8 mouse cellular contexts compared by ENCODE assay signal in the genomic region with DNA sequence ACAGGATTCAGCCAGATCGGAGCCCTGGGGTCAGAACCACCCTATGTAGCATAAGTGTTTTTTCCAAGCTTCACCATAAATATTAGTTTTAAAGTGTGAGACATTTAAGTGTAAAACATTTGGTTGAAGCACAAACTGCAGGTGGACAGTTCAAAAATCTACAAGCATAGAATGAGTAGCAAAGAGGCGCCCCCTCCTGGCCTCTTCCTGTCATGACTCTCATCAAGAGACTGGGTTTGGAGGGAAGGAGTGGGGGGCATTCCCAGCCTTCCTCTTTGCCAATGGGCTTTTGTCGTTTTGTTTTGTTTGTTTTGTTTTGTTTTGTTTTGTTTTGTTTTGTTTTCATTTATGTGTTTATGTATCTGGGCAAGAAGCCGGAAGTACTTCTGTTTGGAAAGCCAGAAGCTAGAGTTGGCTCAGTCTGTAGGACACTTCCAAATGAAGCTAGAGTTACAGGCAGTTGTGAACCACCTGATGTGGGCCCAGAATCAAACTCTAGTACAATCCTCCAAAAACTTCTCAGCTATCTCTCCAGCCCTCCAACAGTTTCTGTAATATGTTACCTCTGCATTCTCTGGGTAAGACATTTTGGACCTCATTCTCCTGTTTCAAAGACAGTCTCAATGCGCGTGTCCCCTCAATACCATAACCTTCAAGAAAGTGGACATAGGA. TPM values are rescaled to one million over a fixed set of nuclear protein-coding genes. Genes with fewer than 3 reads are reported as not detected.
DNase-seq lines count a peak whose midpoint lies in the region; ATAC-seq and TF ChIP-seq lines count a peak whose summit lies in the region.

No protein-coding gene starts in this region.

- intact Hi-C loops in left cerebral cortex, postnatal 4 days (cut with DNase I) = loop anchor here (5.0 kb wide), 1 partner anchor 167 kb away; no protein-coding TSS in a partner anchor

- no peaks in the 10 kb centered on the region for H3K9me3 ChIP-seq in kidney, embryonic 16.5 days (ENCODE audit: low read length)
- H3K9me3 ChIP-seq in heart, embryonic 13.5 days = no peaks in the 10 kb centered on the region
- H3K9me3 ChIP-seq in neural tube, embryonic 11.5 days (ENCODE audit: control insufficient read depth, low read length) = no peaks in the 10 kb centered on the region

- no peak overlapping the region for H3K27ac ChIP-seq in kidney, adult 2 months (ENCODE audit: insufficient read depth, low read depth, low read length)
- no peak overlapping the region for H3K27ac ChIP-seq in kidney, embryonic 16.5 days (ENCODE audit: low read length)
- peak overlapping the region; percentile 70; the same call in 1 of the 2 replicates for H3K27ac ChIP-seq in heart, embryonic 13.5 days (replicated peaks)
- no peak overlapping the region for H3K27ac ChIP-seq in neural tube, embryonic 11.5 days (ENCODE audit: low read depth, low read length)

- no peak overlapping the region for H3K4me2 ChIP-seq in kidney, embryonic 16.5 days (replicated peaks; ENCODE audit: low read depth, low read length)
- H3K4me2 ChIP-seq in heart, embryonic 13.5 days = no peak overlapping the region
- no peak overlapping the region for H3K4me2 ChIP-seq in neural tube, embryonic 11.5 days (ENCODE audit: low read depth)

- no peaks in the 10 kb centered on the region for H3K27me3 ChIP-seq in kidney, adult 2 months (replicated peaks; ENCODE audit: control insufficient read depth, insufficient read depth, low read length)
- no peaks in the 10 kb centered on the region for H3K27me3 ChIP-seq in kidney, embryonic 16.5 days (ENCODE audit: insufficient read depth, low read length)
- no peaks in the 10 kb centered on the region for H3K27me3 ChIP-seq in heart, embryonic 13.5 days (replicated peaks)
- no peaks in the 10 kb centered on the region for H3K27me3 ChIP-seq in neural tube, embryonic 11.5 days (ENCODE audit: control insufficient read depth, insufficient read depth, low read length)

- no peak overlapping the region for H3K4me3 ChIP-seq in kidney, adult 2 months (ENCODE audit: insufficient read depth, low read depth, low read length)
- no peak overlapping the region for H3K4me3 ChIP-seq in kidney, embryonic 16.5 days (ENCODE audit: low read length)
- no peak overlapping the region for H3K4me3 ChIP-seq in heart, embryonic 13.5 days
- H3K4me3 ChIP-seq in neural tube, embryonic 11.5 days (ENCODE audit: low read depth, low read length) = no peak overlapping the region

- peaks cover 6% of the 10 kb centered on the region; the same call in 1 of the 2 replicates for H3K4me1 ChIP-seq in kidney, adult 2 months (ENCODE audit: control insufficient read depth, insufficient read depth, low read length)
- peaks cover 4% of the 10 kb centered on the region for H3K4me1 ChIP-seq in kidney, embryonic 16.5 days (ENCODE audit: insufficient read depth, low read length)
- peaks cover 24% of the 10 kb centered on the region for H3K4me1 ChIP-seq in heart, embryonic 13.5 days
- no peaks in the 10 kb centered on the region for H3K4me1 ChIP-seq in neural tube, embryonic 11.5 days (ENCODE audit: control insufficient read depth, insufficient read depth, low read length)

- peak; percentile 70 for DNase-seq in kidney, adult 2 months
- DNase-seq in MEL-GATA-1-ER (ENCODE audit: extremely low read depth, low read depth) = peak; percentile 68
- peak; percentile 54 for DNase-seq in cerebellum, adult 9-10 months
- DNase-seq in left cerebral cortex, postnatal 4 days = peak; percentile 77
- DNase-seq in neural tube, embryonic 11.5 days (ENCODE audit: low spot score) = peak; percentile 66
- DNase-seq in thymus, postnatal 36 days = peak; percentile 60 to 65

- no peaks in the 10 kb centered on the region for H3K36me3 ChIP-seq in kidney, adult 2 months (ENCODE audit: control insufficient read depth, insufficient read depth, low read length)
- peaks cover 4% of the 10 kb centered on the region; the same call in 1 of the 2 replicates for H3K36me3 ChIP-seq in kidney, embryonic 16.5 days (ENCODE audit: insufficient read depth, low read length)
- peaks cover 51% of the 10 kb centered on the region for H3K36me3 ChIP-seq in heart, embryonic 13.5 days
- no peaks in the 10 kb centered on the region for H3K36me3 ChIP-seq in neural tube, embryonic 11.5 days (ENCODE audit: control insufficient read depth, insufficient read depth, low read length)

- H3K9ac ChIP-seq in kidney, embryonic 16.5 days (replicated peaks; ENCODE audit: low read length) = no peak overlapping the region
- H3K9ac ChIP-seq in heart, embryonic 13.5 days = no peak overlapping the region
- H3K9ac ChIP-seq in neural tube, embryonic 11.5 days (ENCODE audit: low read length) = no peak overlapping the region

- TF ChIP-seq CTCF in kidney, adult 2 months (conservative IDR thresholded peaks at IDR 0.05; ENCODE audit: insufficient read depth, insufficient read length, low read depth, low read length) = peak; percentile 59

- 55% methylated on average over 6 of the region's 6 CpGs for WGBS in kidney, adult 2 months
- 56% methylated on average over 6 of the region's 6 CpGs for WGBS in kidney, embryonic 16.5 days
- 54% methylated on average over 6 of the region's 6 CpGs for WGBS in heart, embryonic 13.5 days
- 62% methylated on average over 6 of the region's 6 CpGs for WGBS in neural tube, embryonic 11.5 days

- TF ChIP-seq POLR2A in kidney, adult 2 months (IDR thresholded peaks at IDR 0.05; ENCODE audit: low read depth, low read length) = no peak

- no peak for ATAC-seq in kidney, embryonic 16.5 days (ENCODE audit: low FRiP score, low TSS enrichment)
- no peak for ATAC-seq in heart, embryonic 13.5 days (ENCODE audit: extremely low read depth, insufficient number of reproducible peaks, low FRiP score, low TSS enrichment)
- ATAC-seq in neural tube, embryonic 11.5 days (ENCODE audit: insufficient read depth, low FRiP score, low TSS enrichment) = no peak

RNA-seq across cellular contexts. Expression of gene Cdk5rap1, which starts 1.3 kb away (rescaled TPM):
- polyA plus RNA-seq in kidney, adult 2 months (2012; rRNA removed) = 17.1 and 19.0 TPM in 2 replicates
- 17.4 and 23.4 TPM in 2 replicates for polyA plus RNA-seq in kidney, embryonic 16.5 days (2015; fragmentation: Nextera tagmentation; extraction: Ambion mirVana)
- 13.2 and 15.7 TPM in 2 replicates for polyA plus RNA-seq in heart, embryonic 13.5 days (2015; fragmentation: Nextera tagmentation; extraction: Ambion mirVana)
- total RNA-seq in left cerebral cortex, postnatal 4 days (2021) = 10 to 100 TPM; 10.2 to 14.4 TPM
- polyA plus RNA-seq in neural tube, embryonic 11.5 days (2014; fragmentation: Nextera tagmentation; extraction: Ambion mirVana) = 15.8 and 16.0 TPM in 2 replicates

RNA-seq across cellular contexts. Expression of gene Snta1, which starts 33.8 kb away (rescaled TPM):
- 60.5 and 63.4 TPM in 2 replicates for polyA plus RNA-seq in kidney, adult 2 months (2012; rRNA removed)
- 9.5 and 12.2 TPM in 2 replicates for polyA plus RNA-seq in kidney, embryonic 16.5 days (2015; fragmentation: Nextera tagmentation; extraction: Ambion mirVana)
- 38.0 and 41.5 TPM in 2 replicates for polyA plus RNA-seq in heart, embryonic 13.5 days (2015; fragmentation: Nextera tagmentation; extraction: Ambion mirVana)
- 10 to 100 TPM; 21.7 to 22.2 TPM for total RNA-seq in left cerebral cortex, postnatal 4 days (2021)
- 2.8 TPM in 2 replicates for polyA plus RNA-seq in neural tube, embryonic 11.5 days (2014; fragmentation: Nextera tagmentation; extraction: Ambion mirVana)
